Mouse (Mus musculus) liver, embryonic 13.5 days (tissue): ENCODE results near the gene Dnajc1. TPM values are rescaled to one million over a fixed set of nuclear protein-coding genes. Genes with fewer than 3 reads are reported as not detected.

Source experiments
- ATAC-seq: fragments of 200-750 bp; cut with Nextera tagmentation; 2 replicates; pipeline ENCODE4 v1.8.0; 2017; ENCODE audit warnings: low read depth, mild to moderate bottlenecking, moderate number of reproducible peaks, moderate library complexity
- DNase-seq: peaks from one replicate; pipeline ENCODE4 v3.0.0; 2022
- H3K27ac ChIP-seq: fragments of 300-500 bp; sonication (generic); 2 replicates; pipeline ENCODE4 v1.5.1; 2015; ENCODE audit warnings: moderate library complexity, mild to moderate bottlenecking, inconsistent platforms
- H3K27me3 ChIP-seq: fragments of 300-500 bp; sonication (generic); 2 replicates; pipeline ENCODE4 v1.6.1; 2015; ENCODE audit warnings: mild to moderate bottlenecking, inconsistent platforms
- H3K36me3 ChIP-seq: fragments of 300-500 bp; sonication (generic); 2 replicates; pipeline ENCODE4 v1.6.1; 2015; ENCODE audit warnings: mild to moderate bottlenecking, inconsistent platforms
- H3K4me1 ChIP-seq: fragments of 300-500 bp; sonication (generic); replicated peaks from 2 replicates; pipeline ENCODE4 v1.6.1; 2015; ENCODE audit warnings: inconsistent platforms
- H3K4me2 ChIP-seq: fragments of 300-500 bp; sonication (generic); 2 replicates; pipeline ENCODE4 v1.6.1; 2015; ENCODE audit warnings: inconsistent platforms, mild to moderate bottlenecking, moderate library complexity
- H3K4me3 ChIP-seq: fragments of 300-500 bp; sonication (generic); replicated peaks from 2 replicates; pipeline ENCODE4 v1.5.1; 2015; ENCODE audit warnings: mild to moderate bottlenecking, inconsistent platforms
- H3K9ac ChIP-seq: fragments of 300-500 bp; sonication (generic); 2 replicates; pipeline ENCODE4 v1.6.1; 2015; ENCODE audit warnings: mild to moderate bottlenecking, inconsistent platforms
- H3K9me3 ChIP-seq: fragments of 300-500 bp; sonication (generic); replicated peaks from 2 replicates; pipeline ENCODE4 v1.6.1; 2016; ENCODE audit warnings: inconsistent platforms
- WGBS: fragments of 180-500 bp; shearing (Covaris S2); methylation state at CpG from one replicate; pipeline ENCODE4 v1.1.7; 2015; ENCODE audit not compliant: insufficient replicate concordance; 5-methylcytosine and 5-hydroxymethylcytosine counted together
- polyA plus RNA-seq: library from polyadenylated mRNA; unstranded; fragments of >200 nt; fragmentation: Nextera tagmentation; extraction: Ambion mirVana; gene quantifications from 2 replicates; pipeline ENCODE4 v1.2.1, GENCODE M21; 2015

Gene Dnajc1
- polyA plus RNA-seq, 1 experiment from 2014 or later, result 10.4 TPM

DNA sequence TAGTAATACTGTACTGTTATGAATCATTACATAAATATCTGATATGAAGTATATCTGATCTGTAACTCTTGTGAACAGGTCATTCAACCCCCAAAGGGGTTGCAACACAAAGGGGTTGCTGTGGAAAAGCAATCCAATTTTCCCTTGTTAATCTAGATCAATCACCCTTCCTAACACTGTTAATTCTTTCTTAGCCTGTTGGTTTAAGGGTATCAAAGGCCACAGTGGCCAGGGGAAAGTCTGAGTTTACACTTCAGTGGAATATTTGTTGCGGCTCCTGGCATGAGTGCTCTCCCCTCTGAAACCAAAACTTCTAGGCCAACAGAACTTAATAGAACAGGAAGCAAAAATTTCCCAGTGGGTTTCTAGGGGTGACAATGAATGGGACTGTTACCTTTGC lies 28.2 kb downstream of the Dnajc1 start:
- no peak overlapping the region for H3K4me2 ChIP-seq
- 86% methylated on average over 1 of the region's 1 CpGs for WGBS
- peaks cover 2% of the 10 kb centered on the region; the same call in 1 of the 2 replicates for H3K36me3 ChIP-seq
- H3K4me3 ChIP-seq, result no peak overlapping the region
- ATAC-seq, result no peak
- no peak overlapping the region for H3K9ac ChIP-seq
- no peaks in the 10 kb centered on the region for H3K27me3 ChIP-seq
- H3K27ac ChIP-seq, result no peak overlapping the region
- DNase-seq, result no peak
- H3K9me3 ChIP-seq, result no peaks in the 10 kb centered on the region
- no peaks in the 10 kb centered on the region for H3K4me1 ChIP-seq

DNA sequence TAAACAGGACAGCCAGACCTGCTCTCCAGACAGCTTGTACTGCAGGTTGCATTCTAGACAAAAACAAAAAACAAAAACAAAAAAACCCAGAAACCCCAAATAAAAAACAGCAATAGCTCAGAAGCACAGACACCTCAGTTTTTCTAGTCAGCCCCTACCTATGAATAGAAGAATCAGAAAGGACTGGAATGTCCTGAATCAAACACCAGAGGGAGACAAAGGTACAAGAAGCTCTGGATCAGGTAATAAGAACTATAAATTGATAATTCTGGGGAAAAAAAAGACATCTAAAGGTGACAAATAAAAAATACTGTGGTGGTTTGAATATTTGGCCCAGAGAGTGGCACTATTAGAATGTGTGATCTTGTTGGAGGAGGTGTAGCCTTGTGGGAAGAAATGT lies 37.3 kb downstream of the Dnajc1 start:
- H3K4me3 ChIP-seq, result no peak overlapping the region
- no peaks in the 10 kb centered on the region for H3K27me3 ChIP-seq
- H3K27ac ChIP-seq, result no peak overlapping the region
- ATAC-seq (no peak), DNase-seq (no peak)
- 0 out of 2 replicates have a peak, but pooled peaks cover 11% of the 10 kb centered on the region for H3K36me3 ChIP-seq
- H3K4me2 ChIP-seq, result no peak overlapping the region
- H3K4me1 ChIP-seq, result no peaks in the 10 kb centered on the region
- H3K9me3 ChIP-seq, result 0 out of 2 replicates have a peak, but pooled peaks cover 4% of the 10 kb centered on the region
- no peak overlapping the region for H3K9ac ChIP-seq

DNA sequence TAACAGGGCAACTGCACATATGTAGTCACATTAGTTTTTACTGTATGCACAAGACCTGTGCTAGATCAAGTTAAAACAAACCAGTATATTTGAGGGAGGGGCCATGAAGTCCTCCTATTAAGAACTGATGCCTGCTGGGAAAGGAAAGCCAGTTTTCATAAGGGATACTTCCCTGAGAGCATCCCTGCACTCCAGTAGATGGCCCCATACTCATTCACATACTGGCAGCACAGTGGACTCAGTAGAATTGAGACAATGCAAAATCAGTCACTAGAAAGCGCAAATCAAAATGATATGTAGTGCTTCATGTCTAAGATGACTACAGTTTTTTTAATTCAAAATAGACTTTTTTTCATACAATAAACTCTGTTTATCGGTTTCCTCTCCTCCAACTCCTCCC lies 40.0 kb downstream of the Dnajc1 start:
- Histone ChIP-seq H3K36me3 (0 out of 2 replicates have a peak, but pooled peaks cover 11% of the 10 kb centered on the region), H3K27me3 (no peaks in the 10 kb centered on the region), H3K4me3 (no peak overlapping the region), H3K4me1 (no peaks in the 10 kb centered on the region), H3K9me3 (0 out of 2 replicates have a peak, but pooled peaks cover 4% of the 10 kb centered on the region), H3K9ac (no peak overlapping the region), H3K27ac (no peak overlapping the region), H3K4me2 (no peak overlapping the region)
- 69% methylated on average over 2 of the region's 2 CpGs for WGBS
- no peak for DNase-seq
- ATAC-seq, result no peak

DNA sequence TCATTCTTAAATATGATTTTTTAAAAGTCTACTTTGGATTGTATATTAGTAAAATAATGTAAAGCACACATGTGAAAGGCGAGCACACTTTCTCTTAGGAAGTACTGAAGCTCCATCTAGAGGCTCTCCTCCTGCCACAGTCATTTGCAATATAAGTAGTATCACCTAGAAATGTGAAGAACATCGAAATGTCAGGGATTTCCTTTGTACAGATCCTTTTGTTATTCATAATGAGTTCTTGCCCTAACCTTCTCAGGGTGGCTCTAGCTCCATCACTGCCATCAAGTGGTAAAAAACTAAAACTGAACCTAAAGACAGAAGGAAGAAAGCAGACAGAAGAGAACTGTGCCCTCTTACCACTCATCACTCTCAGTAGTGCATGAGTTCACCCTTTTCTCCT lies 49.2 kb downstream of the Dnajc1 start:
- Histone ChIP-seq H3K4me1 (no peaks in the 10 kb centered on the region), H3K9me3 (no peaks in the 10 kb centered on the region), H3K4me3 (no peak overlapping the region), H3K27me3 (no peaks in the 10 kb centered on the region), H3K4me2 (no peak overlapping the region), H3K27ac (no peak overlapping the region), H3K9ac (no peak overlapping the region), H3K36me3 (0 out of 2 replicates have a peak, but pooled peaks cover 3% of the 10 kb centered on the region)
- no peak for DNase-seq
- no peak for ATAC-seq
- 66% methylated on average over 2 of the region's 2 CpGs for WGBS

DNA sequence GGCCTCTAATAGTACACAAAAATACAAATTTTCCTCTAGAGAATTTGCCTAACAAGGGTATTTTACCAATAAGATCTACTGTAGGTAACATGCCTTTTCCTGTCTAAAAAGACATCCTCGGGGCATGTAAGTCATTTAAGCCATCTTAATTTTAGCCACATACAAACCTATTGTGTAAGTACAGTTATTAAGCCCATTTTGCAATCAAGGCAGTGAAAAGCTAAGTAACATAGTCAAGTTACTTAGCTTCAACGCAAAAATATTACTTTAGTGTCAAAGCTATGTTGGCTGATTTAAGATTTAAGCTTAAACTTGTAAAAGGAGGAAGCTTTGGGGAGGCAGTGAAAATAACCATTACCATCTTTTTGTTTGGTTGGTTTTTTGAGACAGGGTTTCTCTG lies 74.0 kb downstream of the Dnajc1 start:
- Histone ChIP-seq H3K4me2 (no peak overlapping the region), H3K27ac (no peak overlapping the region), H3K9me3 (peaks cover 8% of the 10 kb centered on the region), H3K9ac (no peak overlapping the region), H3K27me3 (no peaks in the 10 kb centered on the region), H3K36me3 (0 out of 2 replicates have a peak, but pooled peaks cover 3% of the 10 kb centered on the region), H3K4me1 (no peaks in the 10 kb centered on the region), H3K4me3 (no peak overlapping the region)
- DNase-seq (no peak), ATAC-seq (no peak)
- WGBS, result 71% methylated on average over 2 of the region's 2 CpGs

DNA sequence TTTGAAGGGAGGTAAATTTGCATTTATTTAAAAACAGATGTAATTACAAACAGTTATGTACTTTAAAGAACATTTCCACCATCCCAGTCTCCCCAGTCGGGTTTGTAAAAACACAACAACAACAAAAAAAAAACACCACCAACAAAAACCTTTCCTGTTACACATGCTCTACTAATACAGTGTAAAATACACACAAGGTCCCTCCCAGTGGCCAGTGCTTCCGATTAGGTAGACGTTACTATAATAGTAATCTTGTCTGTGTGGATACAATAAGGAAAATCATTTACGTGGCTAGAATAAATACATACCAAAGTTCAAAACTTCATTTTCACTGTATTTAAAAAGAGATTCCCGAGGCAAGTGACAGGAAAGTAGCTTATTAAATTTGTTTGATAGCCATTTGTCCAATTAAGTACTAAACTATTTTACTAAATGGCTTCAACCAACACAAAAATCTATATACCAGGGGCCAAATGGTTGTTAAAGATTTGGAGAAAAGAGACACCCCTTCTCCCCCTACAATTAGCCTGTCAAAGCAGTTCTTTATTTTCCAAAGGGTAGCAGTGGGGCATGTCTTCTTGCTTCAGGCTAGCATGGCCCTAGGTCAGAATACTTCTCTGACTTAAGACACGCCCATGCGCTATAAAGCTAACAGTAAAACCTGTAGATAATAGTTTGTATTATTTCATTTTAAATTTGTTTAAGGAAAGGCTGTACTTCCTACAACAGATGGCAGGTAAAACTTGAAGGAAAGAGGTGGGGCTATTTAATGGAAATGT lies 74.9 kb downstream of the Dnajc1 start:
- Histone ChIP-seq H3K4me1 (no peaks in the 10 kb centered on the region), H3K9ac (no peak overlapping the region), H3K27ac (no peak overlapping the region), H3K4me2 (no peak overlapping the region), H3K36me3 (0 out of 2 replicates have a peak, but pooled peaks cover 2% of the 10 kb centered on the region), H3K27me3 (no peaks in the 10 kb centered on the region), H3K9me3 (peaks cover 8% of the 10 kb centered on the region), H3K4me3 (no peak overlapping the region)
- no peak for ATAC-seq
- DNase-seq, result no peak
- 71% methylated on average over 7 of the region's 7 CpGs for WGBS

DNA sequence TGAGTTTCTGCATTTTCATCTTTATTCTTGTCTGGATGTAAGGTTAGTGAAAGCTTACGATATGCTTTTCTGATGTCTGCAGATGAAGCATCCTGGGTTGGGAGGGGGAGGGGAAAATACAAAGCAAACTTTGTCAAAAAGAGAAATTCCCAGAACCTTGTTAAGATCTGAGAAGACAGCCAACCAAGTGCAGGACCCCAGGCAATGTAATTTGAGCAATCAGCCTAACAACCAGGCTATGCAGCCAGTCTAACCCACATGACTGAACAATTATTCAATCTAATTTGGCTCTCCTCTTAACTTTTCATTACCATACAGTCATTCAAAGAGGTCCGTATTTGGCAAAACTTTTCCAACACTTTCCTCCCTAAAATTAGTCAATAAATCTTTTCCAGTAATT lies 75.7 kb downstream of the Dnajc1 start:
- WGBS, result 82% methylated on average over 2 of the region's 2 CpGs

DNA sequence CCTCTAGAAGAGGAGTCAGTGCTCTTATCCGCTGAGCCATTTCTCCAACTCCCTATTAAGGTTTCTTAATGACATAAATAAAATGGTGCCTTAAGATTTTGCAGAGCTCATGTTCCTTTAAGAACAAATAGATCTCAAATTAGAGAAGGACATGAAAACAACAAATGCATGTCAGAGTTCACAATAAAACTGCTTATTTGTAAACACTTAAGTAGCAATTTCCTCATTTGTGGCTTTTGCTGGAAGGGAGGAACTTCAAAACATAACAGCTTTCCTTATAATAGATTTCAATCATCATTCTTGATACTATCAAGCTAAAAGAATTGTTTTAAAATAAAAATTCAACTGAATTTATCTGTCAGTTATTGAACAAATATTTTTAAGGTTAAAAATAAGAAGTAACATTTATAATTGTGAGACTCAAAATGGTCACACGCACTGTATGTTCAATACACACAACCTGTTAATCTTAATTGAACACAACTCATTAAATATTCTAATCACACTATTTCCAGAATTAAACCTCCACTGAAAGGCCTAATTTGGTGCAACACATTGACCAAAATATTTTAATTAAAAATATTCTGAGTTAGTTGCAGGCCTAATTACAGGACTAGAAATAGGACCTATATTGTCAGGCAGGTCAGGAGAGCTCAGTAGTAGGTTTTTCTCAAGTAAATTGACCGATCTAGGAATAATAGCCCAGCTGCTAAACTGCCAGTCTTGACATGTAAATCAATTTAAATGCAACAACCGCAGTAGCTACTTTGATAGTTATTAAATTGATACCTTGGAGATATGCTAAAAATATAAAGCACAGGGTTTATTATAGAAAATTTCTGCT lies 82.1 kb downstream of the Dnajc1 start:
- Histone ChIP-seq H3K9ac (no peak overlapping the region), H3K27ac (no peak overlapping the region), H3K4me2 (no peak overlapping the region), H3K9me3 (no peaks in the 10 kb centered on the region), H3K4me3 (no peak overlapping the region), H3K4me1 (no peaks in the 10 kb centered on the region), H3K27me3 (no peaks in the 10 kb centered on the region), H3K36me3 (no peaks in the 10 kb centered on the region)
- WGBS, result 82% methylated on average over 4 of the region's 4 CpGs
- no peak for ATAC-seq
- no peak for DNase-seq

More for the DNA sequence above, 75.7 kb downstream of the Dnajc1 start:
- Histone ChIP-seq H3K4me3 (no peak overlapping the region), H3K27me3 (no peaks in the 10 kb centered on the region), H3K9me3 (peaks cover 7% of the 10 kb centered on the region), H3K4me1 (no peaks in the 10 kb centered on the region), H3K4me2 (no peak overlapping the region), H3K36me3 (no peaks in the 10 kb centered on the region), H3K27ac (no peak overlapping the region), H3K9ac (no peak overlapping the region)
- no peak for DNase-seq
- no peak for ATAC-seq

DNA sequence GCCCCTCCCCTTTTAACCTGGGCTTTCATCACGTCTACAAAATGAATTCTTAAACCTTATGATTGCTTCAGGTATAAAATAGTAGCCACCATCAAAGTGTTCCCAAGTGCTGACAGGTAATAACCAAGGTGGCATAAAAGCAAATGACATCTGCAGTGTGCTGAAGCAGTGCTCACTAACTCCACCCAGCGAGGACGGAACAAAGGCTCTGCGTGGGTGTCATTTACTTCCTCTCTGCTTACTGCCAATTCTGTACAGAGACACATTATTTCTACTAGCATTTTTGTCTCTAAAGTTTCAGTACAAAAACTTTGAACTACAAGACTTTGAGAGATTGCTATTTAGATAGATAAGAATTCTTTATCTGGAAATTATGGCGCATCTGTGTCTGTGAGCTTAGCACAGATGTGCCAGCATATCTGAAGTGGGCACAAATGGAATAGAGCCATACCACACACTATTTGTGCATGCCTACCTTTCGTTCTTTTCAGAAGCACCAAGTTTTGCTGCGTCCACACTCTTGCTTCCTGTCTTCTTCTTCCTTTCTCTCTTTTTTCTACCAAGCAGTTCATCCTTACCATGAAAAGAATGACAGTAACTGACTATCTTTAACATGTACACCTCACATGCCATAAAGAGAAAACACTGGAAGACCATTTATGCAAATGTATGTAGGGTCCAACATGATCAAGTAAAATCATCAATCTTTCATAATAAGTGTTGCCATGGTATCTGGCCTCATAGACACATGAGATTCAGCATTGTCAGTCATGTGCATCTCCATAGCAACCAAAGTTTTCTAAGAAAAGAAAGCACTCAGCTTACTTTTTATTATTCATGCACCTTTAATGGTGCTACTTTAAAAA lies 85.0 kb downstream of the Dnajc1 start:
- Histone ChIP-seq H3K36me3 (no peaks in the 10 kb centered on the region), H3K4me1 (no peaks in the 10 kb centered on the region), H3K9ac (no peak overlapping the region), H3K4me3 (no peak overlapping the region), H3K27me3 (no peaks in the 10 kb centered on the region), H3K27ac (no peak overlapping the region), H3K9me3 (no peaks in the 10 kb centered on the region), H3K4me2 (no peak overlapping the region)
- 66% methylated on average over 7 of the region's 7 CpGs for WGBS
- ATAC-seq, result no peak
- DNase-seq, result no peak

DNA sequence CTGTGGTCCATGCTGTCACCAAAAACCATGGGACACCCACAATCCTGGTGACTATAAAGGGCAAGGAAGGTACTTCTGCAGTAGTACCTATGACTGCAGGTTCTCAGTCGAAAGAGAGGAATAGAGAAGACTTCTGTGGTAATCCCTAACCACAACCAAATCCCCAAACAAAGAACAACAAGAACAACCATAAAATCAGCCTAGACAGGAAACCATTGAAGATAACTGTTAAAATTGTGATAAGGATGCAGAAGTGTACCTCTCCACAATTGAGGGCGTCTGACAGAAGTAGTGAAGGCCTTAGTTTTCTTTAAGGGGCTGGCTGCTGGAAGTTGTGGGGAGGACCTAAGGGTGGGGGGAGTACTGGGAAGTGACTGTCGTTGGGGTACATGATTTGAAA lies 91.7 kb downstream of the Dnajc1 start:
- Histone ChIP-seq H3K4me3 (no peak overlapping the region), H3K27ac (no peak overlapping the region), H3K4me2 (no peak overlapping the region), H3K9me3 (no peaks in the 10 kb centered on the region), H3K9ac (no peak overlapping the region), H3K27me3 (no peaks in the 10 kb centered on the region), H3K4me1 (no peaks in the 10 kb centered on the region), H3K36me3 (peaks cover 3% of the 10 kb centered on the region; the same call in 1 of the 2 replicates)
- DNase-seq (no peak), ATAC-seq (no peak)
- 33% methylated on average over 3 of the region's 3 CpGs for WGBS

DNA sequence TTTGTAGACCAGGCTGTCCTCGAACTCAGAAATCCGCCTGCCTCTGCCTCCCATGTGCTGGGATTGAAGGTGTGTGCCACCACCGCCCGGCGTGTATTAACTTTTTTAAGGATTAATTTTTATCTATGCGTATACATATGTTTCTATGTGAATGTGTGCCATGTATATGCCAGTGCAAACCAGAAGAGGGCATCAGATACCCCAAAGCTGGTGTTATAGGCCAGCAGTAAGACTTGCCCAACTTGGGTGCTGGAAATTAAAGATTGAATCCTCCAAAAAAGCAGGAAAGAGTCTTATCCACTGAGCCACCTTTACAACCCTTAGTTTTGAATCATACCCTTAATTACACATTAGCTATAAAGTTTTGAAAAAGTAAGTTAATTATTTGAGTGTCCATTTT lies 107.5 kb downstream of the Dnajc1 start:
- H3K4me3 ChIP-seq, result no peak overlapping the region
- DNase-seq, result no peak
- no peaks in the 10 kb centered on the region for H3K4me1 ChIP-seq
- no peaks in the 10 kb centered on the region for H3K27me3 ChIP-seq
- ATAC-seq, result no peak
- no peak overlapping the region for H3K4me2 ChIP-seq
- WGBS, result 76% methylated on average over 6 of the region's 6 CpGs
- peaks cover 9% of the 10 kb centered on the region for H3K36me3 ChIP-seq
- no peaks in the 10 kb centered on the region for H3K9me3 ChIP-seq
- H3K27ac ChIP-seq, result no peak overlapping the region
- H3K9ac ChIP-seq, result no peak overlapping the region
